Mouse (Mus musculus) erythroid progenitor cell, adult 5-6 weeks (primary cell): ENCODE results near the gene Cfdp1. TPM values are rescaled to one million over a fixed set of nuclear protein-coding genes. Genes with fewer than 3 reads are reported as not detected.
"Not testable (repeated sequence)": the region's sequence is repeated elsewhere in the genome, so short reads cannot be mapped to it uniquely, and the experiment has no call there.

ENCODE experiments used
- ATAC-seq: replicated peaks from 2 replicates; pipeline ENCODE4 v1.8.0; 2016; ENCODE audit warnings: moderate number of reproducible peaks, mild to moderate bottlenecking, moderate TSS enrichment, inconsistent platforms; ENCODE audit not compliant: poor library complexity, low FRiP score, severe bottlenecking
- total RNA-seq, 2 experiments: library from RNA; stranded (forward) in 1 of 2; stranded (reverse) in 1 of 2; fragments of 150-400 nt in 1 of 2; fragments of 186-747, 209-891 nt in 1 of 2; gene quantifications; 2 replicates each; pipeline versions ENCODE4 v1.2.3 to v1.2.4; 2015 to 2017; ENCODE audit warnings: low replicate concordance in 2 of 2

Cfdp1 gene
- total RNA-seq, 2 experiments from 2014 or later = 46.9 to 61.6 TPM

GRCm38 (mm10) chr8:111865130-111865852 is 11.2 kb upstream of the Cfdp1 start:
- no peak for ATAC-seq

GRCm38 (mm10) chr8:111864648-111865047 is 10.6 kb upstream of the Cfdp1 start:
- ATAC-seq = no peak

GRCm38 (mm10) chr8:111863280-111863679 is 9.2 kb upstream of the Cfdp1 start:
- no peak for ATAC-seq

- ATAC-seq = no peak
Observed at GRCm38 (mm10) chr8:111855977-111856376, 1.9 kb upstream of the Cfdp1 start.

GRCm38 (mm10) chr8:111853219-111853618 is 872 bp downstream of the Cfdp1 start:
- ATAC-seq = not testable (repeated sequence)

- no peak for ATAC-seq
Observed at GRCm38 (mm10) chr8:111846746-111847145, 7.3 kb downstream of the Cfdp1 start.

- no peak for ATAC-seq
Observed at GRCm38 (mm10) chr8:111835540-111835939, 18.6 kb downstream of the Cfdp1 start.

- ATAC-seq = no peak
Observed at GRCm38 (mm10) chr8:111834011-111834410, 20.1 kb downstream of the Cfdp1 start.

GRCm38 (mm10) chr8:111832983-111833382 is 21.1 kb downstream of the Cfdp1 start:
- no peak for ATAC-seq

GRCm38 (mm10) chr8:111831996-111832395 is 22.1 kb downstream of the Cfdp1 start:
- no peak for ATAC-seq

GRCm38 (mm10) chr8:111828595-111828994 is 25.5 kb downstream of the Cfdp1 start:
- ATAC-seq = no peak

GRCm38 (mm10) chr8:111825219-111825618 is 28.9 kb downstream of the Cfdp1 start:
- ATAC-seq = no peak

GRCm38 (mm10) chr8:111824334-111824733 is 29.8 kb downstream of the Cfdp1 start:
- ATAC-seq = no peak

- no peak for ATAC-seq
Observed at GRCm38 (mm10) chr8:111821199-111821598, 32.9 kb downstream of the Cfdp1 start.

GRCm38 (mm10) chr8:111820691-111821090 is 33.4 kb downstream of the Cfdp1 start:
- ATAC-seq = no peak

- ATAC-seq = no peak
Observed at GRCm38 (mm10) chr8:111820018-111820417, 34.1 kb downstream of the Cfdp1 start.

GRCm38 (mm10) chr8:111818556-111818955 is 35.5 kb downstream of the Cfdp1 start:
- ATAC-seq = no peak

GRCm38 (mm10) chr8:111815078-111815477 is 39.0 kb downstream of the Cfdp1 start:
- no peak for ATAC-seq

GRCm38 (mm10) chr8:111813818-111814217 is 40.3 kb downstream of the Cfdp1 start:
- ATAC-seq = no peak

- ATAC-seq = no peak
Observed at GRCm38 (mm10) chr8:111812835-111813234, 41.3 kb downstream of the Cfdp1 start.

- ATAC-seq = no peak; the same call in 1 of the 2 replicates
Observed at GRCm38 (mm10) chr8:111810656-111811336, 43.3 kb downstream of the Cfdp1 start.
